Mouse (Mus musculus): ENCODE measurements around the gene Rpl24. TPM values are rescaled to one million over a fixed set of nuclear protein-coding genes. Genes with fewer than 3 reads are reported as not detected.

The Rpl24 gene
- polyA plus RNA-seq, 1 experiment from 2014 or later, result 485 TPM

DNA sequence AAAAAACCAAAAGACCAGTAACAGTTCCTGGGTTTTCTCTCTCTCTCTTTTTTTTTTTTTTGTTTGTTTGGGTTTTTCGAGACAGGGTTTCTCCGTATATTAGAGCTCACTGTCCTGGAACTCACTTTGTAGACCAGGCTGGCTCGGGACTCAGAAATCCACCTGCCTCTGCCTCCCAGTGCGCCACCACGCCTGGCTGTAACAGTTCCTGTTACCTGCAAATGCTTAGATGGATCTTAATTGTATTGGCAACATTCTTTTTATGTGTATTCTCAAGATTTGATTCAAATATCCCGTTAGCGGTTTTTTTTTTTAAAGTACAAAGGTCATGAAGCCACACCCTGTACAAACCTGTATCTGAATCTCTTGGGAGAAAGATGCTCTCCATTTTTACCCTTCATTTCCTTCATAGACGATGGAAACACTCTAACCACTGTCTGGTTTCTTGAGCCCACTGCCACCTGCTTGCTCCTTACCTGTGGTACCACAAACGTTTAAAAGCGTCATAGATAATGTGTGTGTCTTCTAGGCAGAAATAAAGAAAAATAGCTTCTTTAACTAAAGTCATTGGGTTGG, 6.6 kb downstream of the Rpl24 start:
- no peak for ATAC-seq (ENCODE audit: low FRiP score)
- H3K27ac ChIP-seq (replicated peaks), result peak overlapping the region; percentile 54
- peaks cover 39% of the 10 kb centered on the region for H3K36me3 ChIP-seq
- WGBS, result 61% methylated on average over 10 of the region's 10 CpGs
- peak overlapping the region; percentile 88 for H3K4me3 ChIP-seq (replicated peaks)
- H3K9me3 ChIP-seq (replicated peaks), result no peaks in the 10 kb centered on the region
- no peaks in the 10 kb centered on the region for H3K27me3 ChIP-seq (replicated peaks)
- H3K4me2 ChIP-seq, result peak overlapping the region; percentile 57
- peak overlapping the region; percentile 3; the same call in 1 of the 2 replicates for H3K9ac ChIP-seq (replicated peaks)
- H3K4me1 ChIP-seq, result peaks cover 45% of the 10 kb centered on the region

DNA sequence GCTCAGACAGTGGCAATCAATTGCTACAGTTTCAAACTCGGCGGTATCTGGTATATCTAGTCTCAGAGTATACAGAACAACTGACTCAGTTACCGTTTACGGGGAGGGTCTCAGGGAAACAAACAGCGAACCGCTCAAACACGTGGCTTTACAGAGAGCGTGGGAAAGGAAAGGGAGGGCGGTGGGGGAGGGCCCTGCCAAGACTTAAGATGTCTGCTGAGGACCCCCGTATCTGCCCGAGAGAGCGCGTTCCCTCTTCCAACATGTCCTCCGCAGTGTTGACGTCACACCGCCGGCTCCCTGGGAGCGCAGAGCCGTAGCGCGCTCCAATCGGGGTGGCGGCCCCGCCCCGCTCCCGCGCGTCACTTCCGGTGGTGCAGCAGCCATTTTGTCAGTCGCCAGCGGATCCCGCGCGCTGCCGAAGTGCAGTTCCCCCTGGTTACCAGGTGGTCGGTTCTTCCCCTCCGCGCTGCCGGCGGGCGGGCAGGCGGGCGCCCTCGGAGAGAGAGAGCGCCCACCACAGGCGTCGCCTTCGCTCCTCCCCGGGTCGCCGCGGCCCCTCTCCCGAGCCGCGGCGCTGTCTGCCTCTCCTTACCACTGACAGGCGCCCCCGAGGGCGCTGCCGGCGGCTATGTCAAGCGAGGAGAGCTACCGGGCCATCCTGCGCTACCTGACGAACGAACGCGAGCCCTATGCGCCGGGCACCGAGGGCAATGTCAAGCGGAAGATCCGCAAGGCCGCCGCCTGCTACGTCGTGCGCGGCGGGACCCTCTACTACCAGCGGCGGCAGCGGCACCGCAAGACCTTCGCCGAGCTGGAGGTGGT, 7.6 kb downstream of the Rpl24 start, which contains the start of gene Zbtb11:
Gene Zbtb11, plus strand, starts transcription at position 453 of the 825 bp plus-strand sequence.
- Histone ChIP-seq H3K9me3 (replicated peaks) (no peaks in the 10 kb centered on the region), H3K36me3 (peaks cover 37% of the 10 kb centered on the region), H3K27ac (replicated peaks) (peak within 1 kb of the TSS; percentile 90), H3K4me3 (replicated peaks) (peak within 1 kb of the TSS; percentile 88), H3K4me2 (peak within 1 kb of the TSS; percentile 72), H3K9ac (replicated peaks) (peak within 1 kb of the TSS; percentile 87), H3K27me3 (replicated peaks) (no peaks in the 10 kb centered on the region), H3K4me1 (peaks cover 45% of the 10 kb centered on the region)
- peak; percentile 99 for ATAC-seq (ENCODE audit: low FRiP score)
- under 1% methylated on average over 81 of the region's 86 CpGs for WGBS

DNA sequence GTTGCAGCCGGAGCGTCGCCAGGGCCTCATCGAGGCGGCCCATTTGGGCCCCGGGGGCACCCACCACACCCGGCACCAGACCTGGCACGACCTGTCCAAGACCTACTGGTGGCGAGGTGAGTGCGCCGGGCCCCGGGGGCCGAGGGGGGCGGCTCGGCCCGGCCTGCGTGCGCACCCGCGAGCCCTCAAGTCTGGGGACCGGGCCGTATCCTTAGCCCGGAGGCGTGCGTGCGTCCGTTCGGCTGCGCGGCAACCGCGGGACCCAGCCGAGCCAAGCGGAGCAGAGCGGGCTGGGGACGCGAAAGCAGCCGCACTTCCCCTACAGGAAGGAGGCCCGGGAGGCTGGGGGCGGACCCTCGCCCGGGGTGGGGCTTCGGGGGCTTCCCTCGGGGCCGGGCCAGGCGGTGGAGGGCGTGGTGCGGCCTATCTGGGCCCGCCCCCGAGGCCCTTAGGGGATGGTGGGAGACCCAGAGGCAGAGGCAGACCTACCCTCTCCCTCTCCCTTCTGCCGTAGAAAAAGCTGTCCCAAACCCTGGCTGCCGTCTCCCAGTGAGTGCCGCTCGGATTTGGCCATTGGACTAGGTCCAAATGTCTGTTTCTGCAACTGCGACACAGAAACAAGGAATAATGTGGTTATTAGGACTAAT, 8.3 kb downstream of the Rpl24 start:
- peak overlapping the region; percentile 88 for H3K4me3 ChIP-seq (replicated peaks)
- WGBS, result under 1% methylated on average over 55 of the region's 55 CpGs

DNA sequence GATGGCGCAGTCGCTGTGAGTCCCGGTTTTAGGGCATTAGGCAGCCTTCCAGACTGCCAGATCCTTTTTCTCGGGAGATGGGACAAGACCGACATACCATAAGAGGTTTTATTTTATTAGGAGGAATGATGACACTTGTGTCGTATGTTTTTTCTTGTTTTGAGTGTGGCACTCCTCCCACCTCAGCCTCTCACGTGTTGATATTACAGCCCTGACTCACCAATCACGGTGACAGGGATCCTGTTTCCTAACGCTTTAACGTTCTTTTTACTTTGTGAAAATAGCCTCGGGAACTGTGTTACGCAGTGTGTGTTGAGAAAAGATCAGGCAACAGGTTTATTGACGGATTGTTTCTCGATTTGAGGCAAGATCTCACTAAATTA, 8.8 kb downstream of the Rpl24 start:
- H3K27ac ChIP-seq (replicated peaks), result peak overlapping the region; percentile 90
- peaks cover 34% of the 10 kb centered on the region for H3K4me1 ChIP-seq
- no peaks in the 10 kb centered on the region for H3K27me3 ChIP-seq (replicated peaks)
- peak overlapping the region; percentile 88 for H3K4me3 ChIP-seq (replicated peaks)
- H3K36me3 ChIP-seq, result peaks cover 24% of the 10 kb centered on the region
- H3K9ac ChIP-seq (replicated peaks), result peak overlapping the region; percentile 87
- H3K9me3 ChIP-seq (replicated peaks), result no peaks in the 10 kb centered on the region
- peak overlapping the region; percentile 72 for H3K4me2 ChIP-seq
- WGBS, result 7% methylated on average over 14 of the region's 14 CpGs
- ATAC-seq (ENCODE audit: low FRiP score), result no peak

More for the DNA sequence above, 8.3 kb downstream of the Rpl24 start:
- H3K27ac ChIP-seq (replicated peaks), result peak overlapping the region; percentile 90
- H3K9ac ChIP-seq (replicated peaks), result peak overlapping the region; percentile 87
- H3K9me3 ChIP-seq (replicated peaks), result no peaks in the 10 kb centered on the region
- H3K4me1 ChIP-seq, result peaks cover 39% of the 10 kb centered on the region
- H3K36me3 ChIP-seq, result peaks cover 29% of the 10 kb centered on the region
- peak; percentile 79 for ATAC-seq (ENCODE audit: low FRiP score)
- H3K27me3 ChIP-seq (replicated peaks), result no peaks in the 10 kb centered on the region
- H3K4me2 ChIP-seq, result peak overlapping the region; percentile 72

DNA sequence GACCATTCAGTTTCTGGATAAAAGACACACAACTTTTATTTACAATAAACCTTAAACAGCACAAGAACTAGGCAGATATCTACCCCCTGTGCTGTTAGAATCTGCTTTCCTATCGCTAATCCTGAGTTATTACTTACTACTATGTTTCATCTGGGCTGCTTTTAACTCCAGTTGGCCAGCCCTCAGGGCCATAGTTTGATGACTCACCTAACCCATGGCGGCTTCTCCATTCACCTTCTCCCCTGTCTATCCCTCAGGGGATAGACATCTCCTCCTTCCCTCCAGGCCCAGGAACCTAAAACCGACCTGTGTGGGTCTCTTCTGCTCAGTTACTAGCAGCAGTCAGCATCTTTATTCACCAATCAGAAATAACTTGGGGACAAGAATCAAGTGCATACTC, 19.9 kb downstream of the Rpl24 start:
- Histone ChIP-seq H3K4me1 (no peaks in the 10 kb centered on the region), H3K27ac (replicated peaks) (no peak overlapping the region), H3K9me3 (replicated peaks) (no peaks in the 10 kb centered on the region), H3K27me3 (replicated peaks) (no peaks in the 10 kb centered on the region), H3K9ac (replicated peaks) (no peak overlapping the region), H3K4me2 (no peak overlapping the region), H3K4me3 (replicated peaks) (no peak overlapping the region), H3K36me3 (peaks cover 19% of the 10 kb centered on the region)
- no peak for ATAC-seq (ENCODE audit: low FRiP score)
- WGBS, result 93% methylated on average over 3 of the region's 3 CpGs

DNA sequence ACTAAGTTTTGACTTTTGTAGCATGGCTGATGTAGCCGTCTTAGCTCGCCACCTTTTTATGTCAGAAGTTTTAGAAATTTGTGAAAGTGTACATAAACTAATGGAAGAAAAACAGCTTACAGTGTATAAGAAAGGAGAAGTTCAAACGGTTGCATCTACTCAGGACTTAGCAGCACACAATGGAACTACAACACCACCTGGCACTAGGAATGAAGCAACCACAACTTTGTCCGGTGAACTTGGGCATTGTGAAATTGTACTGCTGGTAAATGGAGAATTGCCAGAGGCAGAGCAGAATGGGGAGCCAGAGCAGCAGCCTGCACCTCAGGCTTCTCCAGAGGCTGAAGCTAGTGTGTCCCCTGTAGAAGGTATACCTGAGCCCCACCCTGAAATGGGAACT, 24.2 kb downstream of the Rpl24 start:
- no peak for ATAC-seq (ENCODE audit: low FRiP score)
- Histone ChIP-seq H3K4me3 (replicated peaks) (no peak overlapping the region), H3K9ac (replicated peaks) (no peak overlapping the region), H3K4me2 (no peak overlapping the region), H3K9me3 (replicated peaks) (no peaks in the 10 kb centered on the region), H3K27ac (replicated peaks) (no peak overlapping the region), H3K4me1 (no peaks in the 10 kb centered on the region), H3K27me3 (replicated peaks) (no peaks in the 10 kb centered on the region), H3K36me3 (peaks cover 35% of the 10 kb centered on the region)
- WGBS, result 96% methylated on average over 4 of the region's 4 CpGs

DNA sequence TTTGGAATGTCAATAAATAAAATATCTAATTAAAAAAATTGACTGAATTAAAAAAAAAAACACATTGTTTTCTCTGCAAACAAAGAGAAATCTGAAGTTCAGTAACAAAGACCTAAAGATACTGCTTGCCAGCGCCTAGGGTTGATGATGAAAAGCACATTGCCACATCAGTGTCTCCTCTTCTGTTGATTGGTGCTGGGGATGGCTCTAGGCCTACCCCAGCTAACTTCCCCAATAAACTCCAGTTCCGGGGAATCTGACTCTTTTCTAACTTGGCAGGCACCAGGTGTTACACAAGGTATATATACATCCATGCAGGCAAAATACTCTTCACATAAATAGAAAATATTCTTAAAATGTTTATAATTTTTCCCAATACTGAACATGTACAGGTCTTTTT, 28.2 kb downstream of the Rpl24 start:
- no peak overlapping the region for H3K9ac ChIP-seq (replicated peaks)
- no peak overlapping the region for H3K27ac ChIP-seq (replicated peaks)
- H3K4me3 ChIP-seq (replicated peaks), result no peak overlapping the region
- 91% methylated on average over 2 of the region's 2 CpGs for WGBS
- H3K4me1 ChIP-seq, result no peaks in the 10 kb centered on the region
- H3K27me3 ChIP-seq (replicated peaks), result no peaks in the 10 kb centered on the region
- ATAC-seq (ENCODE audit: low FRiP score), result no peak
- no peaks in the 10 kb centered on the region for H3K9me3 ChIP-seq (replicated peaks)
- no peak overlapping the region for H3K4me2 ChIP-seq
- peaks cover 47% of the 10 kb centered on the region for H3K36me3 ChIP-seq

DNA sequence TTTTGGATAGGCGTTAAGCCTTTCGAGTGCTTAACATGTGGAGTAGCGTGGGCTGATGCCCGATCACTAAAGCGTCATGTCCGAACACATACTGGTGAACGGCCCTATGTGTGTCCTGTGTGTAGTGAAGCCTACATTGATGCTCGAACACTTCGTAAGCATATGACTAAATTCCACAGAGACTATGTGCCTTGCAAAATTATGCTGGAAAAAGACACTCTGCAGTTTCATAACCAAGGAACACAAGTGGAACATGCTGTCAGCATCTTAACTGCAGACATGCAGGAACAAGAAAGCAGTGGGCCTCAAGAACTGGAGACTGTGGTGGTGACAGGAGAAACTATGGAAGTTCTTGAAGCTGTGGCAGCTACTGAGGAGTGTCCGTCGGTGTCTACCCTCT, 40.7 kb downstream of the Rpl24 start:
- WGBS, result 99% methylated on average over 11 of the region's 11 CpGs
- peaks cover 42% of the 10 kb centered on the region for H3K36me3 ChIP-seq
- no peak overlapping the region for H3K27ac ChIP-seq (replicated peaks)
- ATAC-seq (ENCODE audit: low FRiP score), result no peak
- H3K9ac ChIP-seq (replicated peaks), result no peak overlapping the region
- H3K4me2 ChIP-seq, result no peak overlapping the region
- no peak overlapping the region for H3K4me3 ChIP-seq (replicated peaks)
- no peaks in the 10 kb centered on the region for H3K27me3 ChIP-seq (replicated peaks)
- no peaks in the 10 kb centered on the region for H3K9me3 ChIP-seq (replicated peaks)
- H3K4me1 ChIP-seq, result no peaks in the 10 kb centered on the region

DNA sequence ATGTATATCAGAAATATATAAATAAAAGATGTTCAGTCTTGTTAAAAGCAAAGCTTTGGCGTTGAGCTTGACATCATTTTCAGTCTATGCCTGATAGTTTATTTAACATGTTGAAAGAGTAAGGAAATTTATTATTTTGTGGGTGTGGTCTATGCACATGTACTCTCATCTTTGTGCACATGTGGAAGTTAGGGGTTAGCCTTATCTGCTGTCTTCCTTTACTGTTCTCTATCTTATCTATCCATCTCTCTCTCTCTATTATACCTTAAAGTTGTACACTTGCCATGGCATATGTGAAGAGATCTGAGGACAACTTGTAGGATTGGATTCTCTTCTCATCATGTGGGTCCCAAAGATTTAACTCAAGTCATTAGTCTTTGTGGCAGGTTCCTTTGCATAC, 42.8 kb downstream of the Rpl24 start:
- no peak overlapping the region for H3K9ac ChIP-seq (replicated peaks)
- peaks cover 36% of the 10 kb centered on the region for H3K36me3 ChIP-seq
- H3K4me2 ChIP-seq, result no peak overlapping the region
- 88% methylated on average over 1 of the region's 1 CpGs for WGBS
- no peaks in the 10 kb centered on the region for H3K9me3 ChIP-seq (replicated peaks)
- no peak overlapping the region for H3K27ac ChIP-seq (replicated peaks)
- no peak for ATAC-seq (ENCODE audit: low FRiP score)
- H3K4me1 ChIP-seq, result no peaks in the 10 kb centered on the region
- no peaks in the 10 kb centered on the region for H3K27me3 ChIP-seq (replicated peaks)
- H3K4me3 ChIP-seq (replicated peaks), result no peak overlapping the region

DNA sequence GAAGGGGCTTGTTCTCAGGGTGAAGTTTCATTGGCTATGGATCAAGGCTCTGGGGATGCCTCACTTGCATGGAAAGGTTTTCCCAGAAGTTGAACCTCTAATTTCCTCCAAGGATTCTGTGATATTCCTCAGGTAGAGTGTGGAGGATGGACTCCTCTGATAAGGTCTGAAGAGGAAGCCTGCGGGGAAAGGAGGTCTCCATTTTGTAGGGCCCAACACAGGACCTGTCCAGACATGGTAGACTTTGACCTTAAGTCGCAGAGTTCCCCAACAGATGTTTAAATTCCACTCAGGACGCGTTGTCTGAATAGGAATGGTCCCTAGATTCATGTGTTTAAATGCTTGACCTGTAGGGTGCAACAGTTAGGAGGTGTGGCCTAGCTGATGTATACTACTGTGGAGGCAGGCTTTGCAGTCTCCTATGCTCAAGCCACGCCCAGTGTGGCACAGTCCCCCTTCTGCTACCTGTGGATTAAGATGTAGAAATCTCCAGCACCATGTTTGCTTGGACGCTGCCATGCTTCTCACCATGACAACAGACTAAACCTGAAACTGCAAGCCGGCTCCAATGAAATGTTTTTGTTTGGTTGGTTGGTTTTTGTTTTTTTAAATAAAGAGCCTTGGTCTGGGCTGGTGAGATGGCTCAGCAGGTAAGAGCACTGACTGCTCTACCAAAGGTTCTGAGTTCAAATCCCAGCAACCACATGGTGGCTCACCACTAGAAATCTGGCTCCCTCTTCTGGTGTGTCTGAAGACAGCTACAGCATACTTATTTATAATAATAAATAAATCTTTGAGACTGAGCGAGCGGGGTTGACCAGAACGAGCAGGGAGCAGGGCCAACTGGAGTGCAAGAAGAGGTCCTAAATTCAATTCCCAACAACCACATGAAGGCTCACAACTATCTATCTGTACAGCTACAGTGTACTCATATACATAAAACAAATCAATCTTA, 47.0 kb downstream of the Rpl24 start:
- Histone ChIP-seq H3K27me3 (replicated peaks) (no peaks in the 10 kb centered on the region), H3K9me3 (replicated peaks) (no peaks in the 10 kb centered on the region), H3K4me3 (replicated peaks) (no peak overlapping the region), H3K36me3 (peaks cover 23% of the 10 kb centered on the region), H3K4me2 (no peak overlapping the region), H3K9ac (replicated peaks) (no peak overlapping the region), H3K27ac (replicated peaks) (no peak overlapping the region), H3K4me1 (no peaks in the 10 kb centered on the region)
- 89% methylated on average over 10 of the region's 10 CpGs for WGBS
- no peak; the same call in 1 of the 2 replicates for ATAC-seq (ENCODE audit: low FRiP score)

DNA sequence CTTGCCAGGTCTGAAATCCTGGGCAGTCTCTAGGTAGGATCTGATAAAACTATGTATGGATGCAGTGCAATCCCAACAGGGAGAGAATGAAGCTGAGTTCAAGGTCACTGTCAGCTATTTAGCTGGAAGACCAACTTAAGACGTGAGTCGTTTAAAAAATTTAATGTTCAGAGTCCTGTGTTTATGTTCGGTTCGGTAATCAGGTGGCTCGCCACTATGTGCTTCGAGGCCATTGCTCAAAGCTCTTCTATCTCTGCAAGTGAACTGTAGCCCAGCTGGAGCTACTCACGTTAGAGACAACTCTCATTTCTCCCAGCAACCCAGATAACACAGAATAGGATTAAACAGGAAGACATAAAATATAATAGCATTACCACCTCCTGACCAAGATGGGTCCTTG, 48.0 kb downstream of the Rpl24 start:
- WGBS, result 89% methylated on average over 7 of the region's 7 CpGs
- no peaks in the 10 kb centered on the region for H3K4me1 ChIP-seq
- H3K4me3 ChIP-seq (replicated peaks), result no peak overlapping the region
- H3K9ac ChIP-seq (replicated peaks), result no peak overlapping the region
- no peaks in the 10 kb centered on the region for H3K27me3 ChIP-seq (replicated peaks)
- peaks cover 31% of the 10 kb centered on the region for H3K36me3 ChIP-seq
- H3K27ac ChIP-seq (replicated peaks), result no peak overlapping the region
- H3K9me3 ChIP-seq (replicated peaks), result no peaks in the 10 kb centered on the region
- H3K4me2 ChIP-seq, result no peak overlapping the region
- no peak for ATAC-seq (ENCODE audit: low FRiP score)

Data from neural tube, embryonic 15.5 days (tissue).